Mouse (Mus musculus) brain, embryonic 14.5 days (tissue): Measurements from ENCODE around the gene Cnot4.

ENCODE experiments used
- CTCF ChIP-seq: fragments of 200-500 bp; IDR thresholded peaks from 2 replicates; pipeline ENCODE4 v1.5.1; 2012; ENCODE audit warnings: inconsistent platforms, mild to moderate bottlenecking, moderate library complexity, borderline replicate concordance; ENCODE audit not compliant: insufficient read depth, insufficient read length; ENCODE audit errors: extremely low read depth
- POLR2A ChIP-seq: fragments of 200-500 bp; IDR thresholded peaks from 2 replicates; pipeline ENCODE4 v1.6.1; 2012; ENCODE audit warnings: mild to moderate bottlenecking, inconsistent platforms, borderline replicate concordance; ENCODE audit not compliant: poor library complexity, insufficient read depth, insufficient read length, severe bottlenecking; ENCODE audit errors: extremely low read depth

- TF ChIP-seq CTCF: no peak
- TF ChIP-seq POLR2A: no peak
These were observed 116.9 kb downstream of the Cnot4 start for GRCm38 (mm10) chr6:35016624-35017023.
